Mouse (Mus musculus) myocyte (in vitro differentiated cells): ENCODE measurements at regions not wholly inside any gene's neighbourhood (a gene's known extent, or its start where the extent isn't known, plus 50 kb on each side); places are given as distances from the start of the nearest gene placed in this dataset.

Experiments
- H3K27me3 ChIP-seq: one replicate; pipeline ENCODE4 v1.6.1; 2011; ENCODE audit not compliant: control insufficient read depth, insufficient read depth, insufficient read length
- H3K36me3 ChIP-seq: one replicate; pipeline ENCODE4 v1.6.1; 2011; ENCODE audit not compliant: control insufficient read depth, insufficient read depth
- H3K4me2 ChIP-seq: one replicate; pipeline ENCODE4 v1.6.1; 2011; ENCODE audit warnings: low read depth, control low read depth
- H3K4me3 ChIP-seq: one replicate; pipeline ENCODE4 v1.5.1; 2011; ENCODE audit warnings: mild to moderate bottlenecking, control low read depth, moderate library complexity
- H3K79me2 ChIP-seq: one replicate; pipeline ENCODE4 v1.6.1; 2011; ENCODE audit not compliant: control insufficient read depth, insufficient read depth
- H3ac ChIP-seq: one replicate; pipeline ENCODE4 v1.6.1; 2011; ENCODE audit not compliant: control insufficient read depth, insufficient read length
- CEBPB ChIP-seq: IDR thresholded peaks from 2 replicates; pipeline ENCODE4 v1.6.1; 2011; ENCODE audit warnings: mild to moderate bottlenecking, moderate library complexity; ENCODE audit not compliant: poor library complexity, insufficient read depth, severe bottlenecking
- E2F4 ChIP-seq: IDR thresholded peaks from one replicate; pipeline ENCODE4 v1.6.1; 2011; ENCODE audit warnings: mild to moderate bottlenecking, control low read depth, moderate library complexity; ENCODE audit not compliant: insufficient read depth
- MAX ChIP-seq: IDR thresholded peaks from one replicate; pipeline ENCODE4 v1.6.1; 2011; ENCODE audit warnings: low read depth, mild to moderate bottlenecking, control low read depth
- MYOD1 ChIP-seq, 3 experiments: IDR thresholded peaks; one replicate each; pipeline ENCODE4 v1.6.1; 2011; ENCODE audit warnings: control low read depth in 2 of 3, low read depth in 2 of 3, mild to moderate bottlenecking in 2 of 3, moderate library complexity in 1 of 3; ENCODE audit not compliant: insufficient read length in 2 of 3, control insufficient read depth in 1 of 3
- MYOG ChIP-seq, 3 experiments: IDR thresholded peaks; one replicate each; pipeline ENCODE4 v1.6.1; 2011; ENCODE audit warnings: control low read depth in 2 of 3, low read depth in 2 of 3, mild to moderate bottlenecking in 2 of 3; ENCODE audit not compliant: insufficient read length in 2 of 3, control insufficient read depth in 1 of 3, insufficient read depth in 1 of 3
- POLR2A ChIP-seq: IDR thresholded peaks from one replicate; pipeline ENCODE4 v1.6.1; 2011; ENCODE audit warnings: low read depth, mild to moderate bottlenecking, control low read depth, moderate library complexity; ENCODE audit not compliant: insufficient read length
- POLR2AphosphoS2 ChIP-seq: IDR thresholded peaks from one replicate; pipeline ENCODE4 v1.6.1; 2011; ENCODE audit warnings: low read depth, control low read depth; ENCODE audit not compliant: insufficient read length
- REST ChIP-seq: IDR thresholded peaks from one replicate; pipeline ENCODE4 v1.6.1; 2011; ENCODE audit warnings: mild to moderate bottlenecking, control low read depth, moderate library complexity; ENCODE audit not compliant: insufficient read depth, insufficient read length
- SRF ChIP-seq: IDR thresholded peaks from one replicate; pipeline ENCODE4 v1.6.1; 2011; ENCODE audit warnings: low read depth; ENCODE audit not compliant: control insufficient read depth, insufficient read length
- TCF12 ChIP-seq: IDR thresholded peaks from one replicate; pipeline ENCODE4 v1.6.1; 2011; ENCODE audit warnings: mild to moderate bottlenecking, control low read depth; ENCODE audit not compliant: poor library complexity, insufficient read depth, severe bottlenecking
- TCF3 ChIP-seq: IDR thresholded peaks from one replicate; pipeline ENCODE4 v1.6.1; 2011; ENCODE audit warnings: low read depth, control low read depth; ENCODE audit not compliant: insufficient read length
- USF1 ChIP-seq: IDR thresholded peaks from one replicate; pipeline ENCODE4 v1.6.1; 2011; ENCODE audit warnings: low read depth, mild to moderate bottlenecking, control low read depth, moderate library complexity

GRCm38 (mm10) chr10:30132243-30132642, 68.1 kb downstream of the Cenpw start:
- H3K4me3 ChIP-seq, result no peak overlapping the region
- no peaks in the 10 kb centered on the region for H3K79me2 ChIP-seq
- H3ac ChIP-seq, result no peak overlapping the region
- H3K36me3 ChIP-seq, result no peaks in the 10 kb centered on the region
- no peak overlapping the region for H3K4me2 ChIP-seq
- H3K27me3 ChIP-seq, result no peaks in the 10 kb centered on the region
- no peak for TF ChIP-seq POLR2AphosphoS2
- TF ChIP-seq MYOD1 (IDR thresholded peaks at IDR 0.05; ENCODE audit: control insufficient read depth in 1 of 3, insufficient read length in 2 of 3, low read depth in 2 of 3), result no peak
- TF ChIP-seq REST, result no peak
- TF ChIP-seq CEBPB, result no peak
- no peak for TF ChIP-seq MYOG (IDR thresholded peaks at IDR 0.05; ENCODE audit: control insufficient read depth in 1 of 3, insufficient read depth in 1 of 3, insufficient read length in 2 of 3, low read depth in 2 of 3)
- no peak for TF ChIP-seq TCF12
- TF ChIP-seq SRF, result no peak
- no peak for TF ChIP-seq USF1
- TF ChIP-seq POLR2A, result no peak
- TF ChIP-seq E2F4, result no peak
- no peak for TF ChIP-seq TCF3
- no peak for TF ChIP-seq MAX

- no peak overlapping the region for H3K4me3 ChIP-seq
- no peak overlapping the region for H3ac ChIP-seq
- no peaks in the 10 kb centered on the region for H3K27me3 ChIP-seq
- H3K36me3 ChIP-seq, result no peaks in the 10 kb centered on the region
- TF ChIP-seq TCF3, result no peak
- no peak for TF ChIP-seq E2F4
- TF ChIP-seq MYOG (IDR thresholded peaks at IDR 0.05; ENCODE audit: control insufficient read depth in 1 of 3, insufficient read depth in 1 of 3, insufficient read length in 2 of 3, low read depth in 2 of 3), result no peak
- no peak for TF ChIP-seq POLR2A
- TF ChIP-seq TCF12, result no peak
- TF ChIP-seq MYOD1 (IDR thresholded peaks at IDR 0.05; ENCODE audit: control insufficient read depth in 1 of 3, insufficient read length in 2 of 3, low read depth in 2 of 3), result no peak
- TF ChIP-seq POLR2AphosphoS2, result no peak
- no peak for TF ChIP-seq SRF
- TF ChIP-seq MAX, result no peak
- no peak for TF ChIP-seq CEBPB
- TF ChIP-seq REST, result no peak
- TF ChIP-seq USF1, result no peak
- no peaks in the 10 kb centered on the region for H3K79me2 ChIP-seq
- H3K4me2 ChIP-seq, result no peak overlapping the region
Measured at GRCm38 (mm10) chr10:30110341-30110740, 90.0 kb downstream of the Cenpw start.

- TF ChIP-seq E2F4 (no peak), TCF12 (no peak), USF1 (no peak), POLR2AphosphoS2 (no peak), MYOD1 (IDR thresholded peaks at IDR 0.05; ENCODE audit: control insufficient read depth in 1 of 3, insufficient read length in 2 of 3, low read depth in 2 of 3) (no peak), MAX (no peak), TCF3 (no peak), POLR2A (no peak), MYOG (IDR thresholded peaks at IDR 0.05; ENCODE audit: control insufficient read depth in 1 of 3, insufficient read depth in 1 of 3, insufficient read length in 2 of 3, low read depth in 2 of 3) (no peak)
- H3K4me3 ChIP-seq, result no peak overlapping the region
Measured at GRCm38 (mm10) chr10:30102443-30102842, 97.9 kb downstream of the Cenpw start.

GRCm38 (mm10) chr10:30094603-30095002, 105.8 kb downstream of the Cenpw start:
- H3K27me3 ChIP-seq, result no peaks in the 10 kb centered on the region
- no peak overlapping the region for H3ac ChIP-seq
- H3K4me3 ChIP-seq, result no peak overlapping the region
- H3K79me2 ChIP-seq, result no peaks in the 10 kb centered on the region
- no peaks in the 10 kb centered on the region for H3K36me3 ChIP-seq
- H3K4me2 ChIP-seq, result no peak overlapping the region
- no peak for TF ChIP-seq MYOG (IDR thresholded peaks at IDR 0.05; ENCODE audit: control insufficient read depth in 1 of 3, insufficient read depth in 1 of 3, insufficient read length in 2 of 3, low read depth in 2 of 3)
- TF ChIP-seq MYOD1 (IDR thresholded peaks at IDR 0.05; ENCODE audit: control insufficient read depth in 1 of 3, insufficient read length in 2 of 3, low read depth in 2 of 3), result no peak
- no peak for TF ChIP-seq REST
- TF ChIP-seq CEBPB, result no peak
- no peak for TF ChIP-seq SRF
- TF ChIP-seq TCF3, result no peak
- TF ChIP-seq USF1, result no peak
- TF ChIP-seq TCF12, result no peak

More at GRCm38 (mm10) chr10:30102443-30102842, 97.9 kb downstream of the Cenpw start:
- no peaks in the 10 kb centered on the region for H3K36me3 ChIP-seq
- no peak overlapping the region for H3K4me2 ChIP-seq
- no peaks in the 10 kb centered on the region for H3K79me2 ChIP-seq
- no peak overlapping the region for H3ac ChIP-seq
- H3K27me3 ChIP-seq, result no peaks in the 10 kb centered on the region

GRCm38 (mm10) chr10:30091549-30091948, 108.8 kb downstream of the Cenpw start:
- H3K79me2 ChIP-seq, result no peaks in the 10 kb centered on the region
- H3K36me3 ChIP-seq, result no peaks in the 10 kb centered on the region
- no peak overlapping the region for H3ac ChIP-seq
- no peak overlapping the region for H3K4me2 ChIP-seq
- no peak overlapping the region for H3K4me3 ChIP-seq
- TF ChIP-seq E2F4, result no peak
- TF ChIP-seq MYOD1 (IDR thresholded peaks at IDR 0.05; ENCODE audit: control insufficient read depth in 1 of 3, insufficient read length in 2 of 3, low read depth in 2 of 3), result no peak
- no peak for TF ChIP-seq CEBPB
- TF ChIP-seq POLR2A, result no peak
- no peaks in the 10 kb centered on the region for H3K27me3 ChIP-seq
